Mouse (Mus musculus) kidney, embryonic 14.5 days (tissue): ENCODE measurements around the gene Zbtb8a. TPM values are rescaled to one million over a fixed set of nuclear protein-coding genes. Genes with fewer than 3 reads are reported as not detected.
A peak's percentile ranks its signal among the peaks of the same experiment; 100 is the strongest.

Experiments used
- ATAC-seq: fragments of 200-750 bp; cut with Nextera tagmentation; 2 replicates; pipeline ENCODE4 v1.8.0; 2017; ENCODE audit warnings: moderate number of reproducible peaks, mild to moderate bottlenecking, moderate TSS enrichment, moderate library complexity; ENCODE audit not compliant: low FRiP score, low TSS enrichment
- H3K27ac ChIP-seq: fragments of 300-500 bp; sonication (generic); 2 replicates; pipeline ENCODE4 v1.5.1; 2014; ENCODE audit warnings: low read depth, mild to moderate bottlenecking, low read length, moderate library complexity, mixed read lengths
- H3K27me3 ChIP-seq: fragments of 300-500 bp; sonication (generic); 2 replicates; pipeline ENCODE4 v1.6.1; 2014; ENCODE audit warnings: mild to moderate bottlenecking, low read length; ENCODE audit not compliant: control insufficient read depth, insufficient read depth
- H3K36me3 ChIP-seq: fragments of 300-500 bp; sonication (generic); 2 replicates; pipeline ENCODE4 v1.6.1; 2014; ENCODE audit warnings: low read length, mixed read lengths; ENCODE audit not compliant: control insufficient read depth, insufficient read depth
- H3K4me1 ChIP-seq: fragments of 300-500 bp; sonication (generic); 2 replicates; pipeline ENCODE4 v1.6.1; 2014; ENCODE audit warnings: low read length, mixed read lengths; ENCODE audit not compliant: control insufficient read depth, insufficient read depth
- H3K4me2 ChIP-seq: fragments of 300-500 bp; sonication (generic); replicated peaks from 2 replicates; pipeline ENCODE4 v1.6.1; 2014; ENCODE audit warnings: low read depth, mild to moderate bottlenecking, low read length
- H3K4me3 ChIP-seq: fragments of 300-500 bp; sonication (generic); 2 replicates; pipeline ENCODE4 v1.5.1; 2014; ENCODE audit warnings: mild to moderate bottlenecking, low read length
- H3K9ac ChIP-seq: fragments of 300-500 bp; sonication (generic); 2 replicates; pipeline ENCODE4 v1.6.1; 2014; ENCODE audit warnings: low read depth, mild to moderate bottlenecking, low read length, moderate library complexity
- H3K9me3 ChIP-seq: fragments of 300-500 bp; sonication (generic); 2 replicates; pipeline ENCODE4 v1.6.1; 2016; ENCODE audit warnings: low read length; ENCODE audit not compliant: control insufficient read depth
- WGBS: fragments of 180-500 bp; shearing (Covaris S2); extraction: QIAGEN DNeasy Blood & Tissue Kit; methylation state at CpG from one replicate; pipeline ENCODE4 v1.1.7; 2014; 5-methylcytosine and 5-hydroxymethylcytosine counted together
- polyA plus RNA-seq: library from polyadenylated mRNA; unstranded; fragments of >200 nt; fragmentation: Nextera tagmentation; extraction: Ambion mirVana; gene quantifications from 2 replicates; pipeline ENCODE4 v1.2.1, GENCODE M21; 2014

The Zbtb8a gene
- polyA plus RNA-seq, 1 experiment from 2014 or later = 13.3 TPM

DNA sequence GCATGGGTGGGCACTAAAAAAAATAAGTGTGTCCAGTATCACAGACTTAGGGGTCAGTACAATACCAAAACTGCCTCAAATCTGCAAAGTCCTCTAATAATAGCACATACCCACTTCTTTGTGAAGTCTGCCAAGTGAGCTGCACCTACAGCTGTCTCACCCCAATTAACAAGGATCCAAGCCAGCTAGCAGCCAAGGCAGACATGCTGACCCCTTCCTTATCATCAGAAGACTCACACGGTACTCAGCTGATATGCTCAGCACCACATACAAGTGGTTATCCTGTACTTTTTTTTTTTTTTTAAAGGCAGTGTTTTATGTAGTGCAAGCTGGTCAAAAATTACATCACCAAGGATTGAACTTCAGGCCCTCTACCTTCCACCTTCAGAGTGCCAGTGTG is 73.6 kb downstream of the Zbtb8a start:
- H3K27ac ChIP-seq = no peak overlapping the region
- H3K4me3 ChIP-seq = no peak overlapping the region
- 64% methylated on average over 1 of the region's 1 CpGs for WGBS
- ATAC-seq = 0 out of 2 replicates have a peak, but pooled peaks have one; percentile 16
- H3K4me1 ChIP-seq = no peaks in the 10 kb centered on the region
- H3K27me3 ChIP-seq = no peaks in the 10 kb centered on the region
- no peaks in the 10 kb centered on the region for H3K9me3 ChIP-seq
- H3K9ac ChIP-seq = no peak overlapping the region
- H3K36me3 ChIP-seq = peaks cover 37% of the 10 kb centered on the region
- no peak overlapping the region for H3K4me2 ChIP-seq

DNA sequence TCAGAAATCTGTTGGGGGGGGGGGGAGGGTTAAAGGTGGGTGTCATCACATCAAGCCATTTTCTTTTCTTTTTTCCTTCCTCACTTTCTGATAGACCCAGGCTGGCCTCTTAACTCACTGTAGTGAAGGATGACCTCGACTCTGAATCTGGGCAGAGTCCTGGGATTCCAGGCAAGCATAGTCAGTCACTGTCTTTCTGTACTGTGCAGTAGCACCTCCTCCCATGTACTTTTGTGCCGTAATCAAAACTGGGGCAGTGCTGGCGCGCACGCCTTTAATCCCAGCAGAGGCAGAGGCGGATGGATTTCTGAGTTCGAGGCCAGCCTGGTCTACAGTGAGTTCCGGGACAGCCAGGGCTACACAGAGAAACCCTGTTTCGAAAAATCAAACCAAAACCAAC is 74.1 kb downstream of the Zbtb8a start:
- Histone ChIP-seq H3K4me3 (no peak overlapping the region), H3K4me2 (no peak overlapping the region), H3K9ac (no peak overlapping the region), H3K36me3 (peaks cover 33% of the 10 kb centered on the region), H3K27ac (no peak overlapping the region), H3K9me3 (no peaks in the 10 kb centered on the region), H3K4me1 (0 out of 2 replicates have a peak, but pooled peaks cover 3% of the 10 kb centered on the region), H3K27me3 (no peaks in the 10 kb centered on the region)
- peak; percentile 37 for ATAC-seq
- 85% methylated on average over 9 of the region's 9 CpGs for WGBS

Other genes starting within 250 kb of the Zbtb8a start
- 4.3 and 5.7 TPM in 2 replicates for gene Fndc5, start 241.1 kb downstream of the Zbtb8a start, polyA plus RNA-seq
- gene S100pbp, start 188.4 kb downstream of the Zbtb8a start, polyA plus RNA-seq = 17.3 and 28.9 TPM in 2 replicates
- gene Yars, start 188.4 kb downstream of the Zbtb8a start, polyA plus RNA-seq = 68.4 and 92.6 TPM in 2 replicates
- 7.3 and 7.8 TPM in 2 replicates for gene C77080, start 116.7 kb downstream of the Zbtb8a start, polyA plus RNA-seq
- 0.63 and 0.84 TPM in 2 replicates for gene Sync, start 90.5 kb downstream of the Zbtb8a start, polyA plus RNA-seq
- gene Rbbp4, start 42.7 kb downstream of the Zbtb8a start, polyA plus RNA-seq = 421 and 437 TPM in 2 replicates
- 50.2 and 70.1 TPM in 2 replicates for gene Zbtb8os, start 42.4 kb downstream of the Zbtb8a start, polyA plus RNA-seq
- 2.3 and 3.1 TPM in 2 replicates for gene Zbtb8b, start 62.7 kb upstream of the Zbtb8a start, polyA plus RNA-seq
- gene Bsdc1, start 83.5 kb upstream of the Zbtb8a start, polyA plus RNA-seq = 20.5 and 23.3 TPM in 2 replicates
- not detected in 2 replicates for gene Tssk3, start 112.9 kb upstream of the Zbtb8a start, polyA plus RNA-seq
- 0.39 TPM in 1 of 2 replicates, not detected in the other for gene Fam229a, start 113.1 kb upstream of the Zbtb8a start, polyA plus RNA-seq
- 823 and 993 TPM in 2 replicates for gene Marcksl1, start 135.5 kb upstream of the Zbtb8a start, polyA plus RNA-seq
- gene Hdac1, start 164.6 kb upstream of the Zbtb8a start, polyA plus RNA-seq = 245 and 265 TPM in 2 replicates
- 11.4 and 14.1 TPM in 2 replicates for gene Lck, start 195.5 kb upstream of the Zbtb8a start, polyA plus RNA-seq
- gene Fam167b, start 200.4 kb upstream of the Zbtb8a start, polyA plus RNA-seq = 17.7 and 19.7 TPM in 2 replicates
- 340 and 401 TPM in 2 replicates for gene Eif3i, start 222.5 kb upstream of the Zbtb8a start, polyA plus RNA-seq
- 213 and 219 TPM in 2 replicates for gene Tmem234, start 222.6 kb upstream of the Zbtb8a start, polyA plus RNA-seq
- 1.9 and 2.0 TPM in 2 replicates for gene Dcdc2b, start 236.1 kb upstream of the Zbtb8a start, polyA plus RNA-seq
- gene Iqcc, start 241.0 kb upstream of the Zbtb8a start, polyA plus RNA-seq = 30.1 and 30.6 TPM in 2 replicates
- gene Ccdc28b, start 245.8 kb upstream of the Zbtb8a start, polyA plus RNA-seq = 48.6 and 56.0 TPM in 2 replicates